Mouse (Mus musculus) urinary bladder, postnatal 0 days (tissue): ENCODE measurements around the gene Gm8909. TPM values are rescaled to one million over a fixed set of nuclear protein-coding genes. Genes with fewer than 3 reads are reported as not detected.

ENCODE experiments used
- polyA plus RNA-seq: library from polyadenylated mRNA; unstranded; fragments of >200 nt; fragmentation: Nextera tagmentation; extraction: Ambion mirVana; gene quantifications from 2 replicates; pipeline ENCODE4 v1.2.1, GENCODE M21; 2015

Gene Gm8909
- not detected in 2 replicates for polyA plus RNA-seq

DNA sequence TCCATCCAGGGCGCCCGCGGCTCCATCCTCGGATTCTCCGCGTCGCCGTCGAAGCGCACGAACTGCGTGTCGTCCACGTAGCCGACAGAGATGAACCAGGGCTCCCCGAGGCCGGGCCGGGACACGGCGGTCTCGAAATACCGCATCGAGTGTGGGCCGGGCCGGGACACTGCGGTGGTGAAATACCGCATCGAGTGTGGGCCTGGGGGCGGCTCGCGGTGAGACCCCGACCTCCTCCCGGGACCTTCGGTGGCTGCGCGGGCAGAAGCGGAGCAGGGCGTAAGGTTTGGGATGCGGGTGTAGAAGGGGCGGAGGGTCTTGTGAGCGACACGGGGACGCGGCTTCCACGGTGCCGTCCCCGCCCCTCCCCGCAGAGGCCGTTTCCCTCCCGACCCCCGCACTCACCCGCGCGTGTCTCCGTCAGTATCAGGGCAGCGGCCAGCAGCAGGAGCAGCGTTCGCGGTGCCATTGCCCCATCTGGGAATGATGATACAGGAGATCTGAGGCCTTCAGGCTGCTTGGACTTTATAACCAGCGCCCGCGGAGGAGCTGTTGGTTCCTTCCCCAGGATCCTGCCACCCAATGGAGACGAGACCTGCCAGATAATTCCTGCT, at the start of gene Gm8909:
TSS of gene Gm8909 (minus strand) at position 499 of the 614 bp plus-strand sequence.

DNA sequence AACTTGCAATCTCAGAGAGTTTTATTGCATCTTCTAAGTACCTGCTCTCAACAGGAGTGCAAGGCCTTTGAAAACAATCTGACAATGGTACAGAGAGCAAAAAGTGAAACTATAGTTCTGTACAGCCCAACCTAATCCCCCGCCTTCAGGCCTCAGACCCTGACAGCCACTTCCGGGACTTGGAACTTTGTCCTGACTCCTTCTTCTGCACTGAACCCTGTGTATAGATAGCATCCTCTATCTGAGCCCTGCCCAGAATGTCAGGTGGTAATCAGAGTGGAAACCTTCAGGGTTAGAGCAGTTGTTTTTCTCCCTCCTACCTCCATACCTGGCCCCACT, 21.8 kb upstream of the Gm8909 start, which contains the start of gene H2-T3:
TSS of gene H2-T3 (minus strand) at position 119 of the 339 bp plus-strand sequence.

DNA sequence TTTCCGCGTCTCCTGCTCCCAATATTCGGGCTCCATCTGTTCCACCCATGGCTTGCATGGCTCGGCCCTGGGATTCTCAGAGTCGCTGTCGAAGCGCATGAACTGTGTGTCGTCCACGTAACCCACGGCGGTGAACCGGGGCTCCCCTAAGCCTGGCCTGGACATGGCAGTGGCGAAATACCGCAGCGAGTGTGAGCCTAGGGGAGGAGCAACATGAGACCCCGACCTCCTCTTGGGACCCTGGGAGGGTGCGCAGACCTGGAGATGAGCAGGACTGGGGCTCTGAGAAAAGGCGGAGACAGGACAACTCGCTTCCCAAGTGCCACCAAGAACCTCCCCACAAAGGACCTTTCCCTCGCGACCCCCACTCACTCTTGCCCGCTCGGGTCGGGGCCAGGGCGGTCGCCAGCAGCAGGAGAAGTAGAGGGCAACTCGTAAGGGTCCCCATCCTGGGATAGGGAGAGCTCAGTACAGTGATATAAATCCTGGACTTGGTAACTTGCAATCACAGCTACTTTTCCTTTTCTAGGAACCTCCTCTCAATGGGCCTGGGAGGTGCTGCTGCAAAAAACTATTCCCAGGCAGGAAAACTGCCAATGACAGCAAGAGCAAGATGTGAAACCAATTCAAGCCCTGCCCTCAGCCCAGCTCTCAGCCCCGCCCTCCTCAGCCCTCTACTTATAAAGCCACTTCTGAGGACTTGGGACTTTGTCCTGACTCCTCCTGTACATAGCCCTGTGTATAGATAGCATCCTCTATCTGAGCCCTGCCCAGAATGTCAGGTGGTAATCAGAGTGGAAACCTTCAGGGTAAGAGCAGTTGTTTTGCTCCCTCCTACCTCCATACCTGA, 39.1 kb downstream of the Gm8909 start, which contains the start of gene Gm7030:
TSS of gene Gm7030 (minus strand) at position 458 of the 850 bp plus-strand sequence.

DNA sequence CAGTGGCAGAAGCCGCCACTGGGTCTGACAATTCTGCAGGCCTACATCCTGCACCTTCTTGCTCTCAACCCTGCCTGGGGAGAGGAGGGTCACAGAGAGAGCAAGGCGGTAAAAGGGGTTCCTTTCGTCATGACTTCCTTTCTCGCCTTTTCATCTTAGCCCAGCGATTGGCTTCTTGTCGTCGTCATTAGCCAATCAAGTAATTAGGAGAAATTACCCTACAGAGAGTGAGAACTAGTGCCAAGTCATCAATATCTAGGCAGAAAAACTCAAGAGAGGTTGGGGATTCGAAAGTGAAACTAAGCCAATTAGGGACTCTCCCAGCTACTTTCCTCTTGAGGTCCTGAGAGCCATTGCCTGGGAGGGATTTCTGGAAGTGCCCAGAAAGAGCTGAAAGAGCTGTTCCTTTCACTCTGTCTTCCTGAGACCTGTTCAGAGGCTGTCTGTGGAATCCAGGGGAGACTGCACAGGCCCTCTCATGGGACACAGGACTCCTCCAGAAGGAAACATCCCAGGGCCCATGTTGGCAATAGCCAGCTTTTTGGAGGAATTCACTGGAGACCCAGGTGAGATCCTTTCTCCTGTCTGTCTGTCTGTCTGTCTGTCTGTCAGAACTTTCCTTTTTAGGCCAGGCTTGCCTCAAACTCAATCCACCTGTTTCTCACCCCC, 46.9 kb downstream of the Gm8909 start, which contains the start of gene Gm19684:
TSS of gene Gm19684 (plus strand) at position 327 of the 669 bp plus-strand sequence.

Other genes starting within 250 kb of the Gm8909 start
- gene Abcf1, start 198.8 kb downstream of the Gm8909 start, polyA plus RNA-seq: 44.1 and 56.8 TPM in 2 replicates
- 32.5 and 34.2 TPM in 2 replicates for gene Gnl1, start 188.7 kb downstream of the Gm8909 start, polyA plus RNA-seq
- 11.1 and 12.2 TPM in 2 replicates for gene Prr3, start 188.3 kb downstream of the Gm8909 start, polyA plus RNA-seq
- gene H2-T24, start 148.0 kb downstream of the Gm8909 start, polyA plus RNA-seq: 2.4 and 2.6 TPM in 2 replicates
- gene H2-T23, start 135.7 kb downstream of the Gm8909 start, polyA plus RNA-seq: 31.2 and 41.0 TPM in 2 replicates
- gene H2-T22, start 125.8 kb downstream of the Gm8909 start, polyA plus RNA-seq: 32.7 and 34.7 TPM in 2 replicates
- gene Gm6034, start 125.6 kb downstream of the Gm8909 start, polyA plus RNA-seq: 0.10 TPM in 1 of 2 replicates, not detected in the other
- gene Gm11127, start 110.2 kb downstream of the Gm8909 start, polyA plus RNA-seq: not detected in 2 replicates
- gene Gm19684, start 46.9 kb downstream of the Gm8909 start, polyA plus RNA-seq: not detected in 2 replicates
- gene Gm7030, start 39.1 kb downstream of the Gm8909 start, polyA plus RNA-seq: not detected in 2 replicates
- not detected in 2 replicates for gene H2-T3, start 21.8 kb upstream of the Gm8909 start, polyA plus RNA-seq
- 85.5 and 95.5 TPM in 2 replicates for gene Rpp21, start 89.5 kb upstream of the Gm8909 start, polyA plus RNA-seq
- gene Trim39, start 103.7 kb upstream of the Gm8909 start, polyA plus RNA-seq: 7.5 TPM in 2 replicates
- gene H2-M10.2, start 118.0 kb upstream of the Gm8909 start, polyA plus RNA-seq: not detected in 2 replicates
- gene H2-M10.1, start 157.6 kb upstream of the Gm8909 start, polyA plus RNA-seq: not detected in 2 replicates
- gene H2-M10.3, start 199.9 kb upstream of the Gm8909 start, polyA plus RNA-seq: not detected in 2 replicates